Mouse (Mus musculus): Measurements from ENCODE around the gene Cerk. TPM values are rescaled to one million over a fixed set of nuclear protein-coding genes. Genes with fewer than 3 reads are reported as not detected.

Gene Cerk
- polyA plus RNA-seq, 1 experiment from 2014 or later: 27.0 TPM

DNA sequence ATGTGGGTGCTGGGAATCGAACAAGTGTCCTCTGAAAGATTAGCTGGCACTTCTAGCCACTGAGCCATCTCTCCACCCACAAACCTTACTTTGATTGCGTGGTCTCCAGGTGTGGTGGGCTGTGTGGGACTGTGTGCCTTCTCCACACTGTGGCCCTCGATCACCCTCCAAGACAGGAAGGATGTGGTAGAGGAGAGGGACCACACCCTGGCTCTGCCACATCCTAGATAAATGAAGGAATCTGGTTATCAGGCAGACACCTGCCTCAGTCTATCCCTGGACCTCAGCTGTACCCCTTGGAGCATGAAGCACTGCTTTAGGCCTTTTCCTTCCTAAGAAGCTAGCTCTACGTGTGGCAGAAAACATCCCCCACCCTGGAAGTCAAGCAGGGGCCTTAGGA lies 62.5 kb downstream of the Cerk start:
- Histone ChIP-seq H3K27me3 (ENCODE audit: control insufficient read depth, insufficient read depth, low read length) (no peaks in the 10 kb centered on the region), H3K36me3 (ENCODE audit: control insufficient read depth, insufficient read depth, low read length) (peaks cover 39% of the 10 kb centered on the region), H3K27ac (ENCODE audit: low read depth, low read length) (no peak overlapping the region), H3K9me3 (ENCODE audit: control insufficient read depth, low read length) (no peaks in the 10 kb centered on the region), H3K9ac (replicated peaks; ENCODE audit: low read depth, low read length) (no peak overlapping the region), H3K4me3 (ENCODE audit: low read depth, low read length) (no peak overlapping the region), H3K4me2 (ENCODE audit: low read depth, low read length) (no peak overlapping the region), H3K4me1 (ENCODE audit: control insufficient read depth, insufficient read depth, low read length) (no peaks in the 10 kb centered on the region)
- no peak for ATAC-seq (ENCODE audit: low read depth)
- WGBS: 95% methylated on average over 4 of the region's 4 CpGs

DNA sequence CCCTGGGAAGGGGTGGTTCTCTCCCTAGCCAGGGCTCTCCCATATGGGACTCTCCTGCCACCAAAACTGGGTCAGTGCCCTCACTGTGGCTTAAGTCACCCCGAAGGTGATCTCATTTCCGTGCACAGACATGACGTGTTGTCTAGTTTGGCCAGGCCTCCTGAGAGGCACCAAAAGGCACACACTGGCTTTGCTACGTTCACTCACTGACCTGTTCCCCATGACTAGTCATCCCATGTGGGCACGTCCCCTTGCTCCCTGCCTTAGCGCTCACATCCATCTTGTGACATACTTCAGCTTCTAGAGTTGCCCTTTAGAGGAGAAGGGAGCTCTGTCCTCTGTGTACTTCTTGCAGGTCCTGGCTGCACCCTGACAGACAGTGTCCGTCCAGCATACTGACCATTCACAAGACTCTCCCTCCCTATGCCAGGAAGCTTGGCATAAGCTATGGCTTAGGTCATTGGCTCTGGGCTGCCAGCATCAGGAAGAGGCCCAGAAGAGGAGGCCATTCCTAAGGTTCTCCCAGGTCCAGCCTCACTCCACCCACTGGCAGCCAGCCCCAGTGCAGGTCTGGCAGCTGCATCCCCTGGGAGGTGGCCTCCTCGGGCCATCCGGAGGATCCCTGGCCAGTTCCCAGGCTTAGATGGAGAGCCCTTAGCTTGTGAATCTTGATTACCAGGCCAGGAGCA lies 63.5 kb downstream of the Cerk start:
- ATAC-seq (ENCODE audit: low read depth): no peak
- no peak overlapping the region for H3K27ac ChIP-seq (ENCODE audit: low read depth, low read length)
- peaks cover 37% of the 10 kb centered on the region for H3K36me3 ChIP-seq (ENCODE audit: control insufficient read depth, insufficient read depth, low read length)
- no peaks in the 10 kb centered on the region for H3K4me1 ChIP-seq (ENCODE audit: control insufficient read depth, insufficient read depth, low read length)
- no peak overlapping the region for H3K9ac ChIP-seq (replicated peaks; ENCODE audit: low read depth, low read length)
- H3K4me3 ChIP-seq (ENCODE audit: low read depth, low read length): no peak overlapping the region
- 95% methylated on average over 9 of the region's 9 CpGs for WGBS
- no peaks in the 10 kb centered on the region for H3K9me3 ChIP-seq (ENCODE audit: control insufficient read depth, low read length)
- H3K4me2 ChIP-seq (ENCODE audit: low read depth, low read length): no peak overlapping the region
- H3K27me3 ChIP-seq (ENCODE audit: control insufficient read depth, insufficient read depth, low read length): no peaks in the 10 kb centered on the region

DNA sequence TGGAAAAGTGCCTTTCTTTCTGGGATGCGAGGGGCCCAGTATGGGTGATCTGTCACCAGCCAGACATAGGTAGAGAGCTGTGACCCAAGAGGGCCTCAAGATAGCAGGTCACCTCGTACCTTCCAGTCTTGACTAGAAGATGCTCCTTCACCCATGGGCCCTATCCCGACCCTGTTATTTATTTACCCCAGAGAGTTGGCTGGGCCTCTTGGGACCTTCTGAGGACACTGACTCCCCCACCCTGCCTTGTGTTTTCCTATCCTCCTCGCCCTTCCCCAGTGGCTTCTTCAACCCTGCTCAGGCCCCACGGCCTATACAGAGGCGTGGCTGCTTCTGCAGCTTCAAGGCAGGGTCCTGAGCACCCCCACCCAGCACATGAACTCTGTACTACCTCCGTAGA lies 66.8 kb downstream of the Cerk start:
- Histone ChIP-seq H3K9ac (replicated peaks; ENCODE audit: low read depth, low read length) (no peak overlapping the region), H3K36me3 (ENCODE audit: control insufficient read depth, insufficient read depth, low read length) (peaks cover 30% of the 10 kb centered on the region), H3K9me3 (ENCODE audit: control insufficient read depth, low read length) (no peaks in the 10 kb centered on the region), H3K4me1 (ENCODE audit: control insufficient read depth, insufficient read depth, low read length) (no peaks in the 10 kb centered on the region), H3K4me3 (ENCODE audit: low read depth, low read length) (no peak overlapping the region), H3K27me3 (ENCODE audit: control insufficient read depth, insufficient read depth, low read length) (no peaks in the 10 kb centered on the region), H3K4me2 (ENCODE audit: low read depth, low read length) (no peak overlapping the region), H3K27ac (ENCODE audit: low read depth, low read length) (no peak overlapping the region)
- no peak for ATAC-seq (ENCODE audit: low read depth)
- 94% methylated on average over 7 of the region's 7 CpGs for WGBS

DNA sequence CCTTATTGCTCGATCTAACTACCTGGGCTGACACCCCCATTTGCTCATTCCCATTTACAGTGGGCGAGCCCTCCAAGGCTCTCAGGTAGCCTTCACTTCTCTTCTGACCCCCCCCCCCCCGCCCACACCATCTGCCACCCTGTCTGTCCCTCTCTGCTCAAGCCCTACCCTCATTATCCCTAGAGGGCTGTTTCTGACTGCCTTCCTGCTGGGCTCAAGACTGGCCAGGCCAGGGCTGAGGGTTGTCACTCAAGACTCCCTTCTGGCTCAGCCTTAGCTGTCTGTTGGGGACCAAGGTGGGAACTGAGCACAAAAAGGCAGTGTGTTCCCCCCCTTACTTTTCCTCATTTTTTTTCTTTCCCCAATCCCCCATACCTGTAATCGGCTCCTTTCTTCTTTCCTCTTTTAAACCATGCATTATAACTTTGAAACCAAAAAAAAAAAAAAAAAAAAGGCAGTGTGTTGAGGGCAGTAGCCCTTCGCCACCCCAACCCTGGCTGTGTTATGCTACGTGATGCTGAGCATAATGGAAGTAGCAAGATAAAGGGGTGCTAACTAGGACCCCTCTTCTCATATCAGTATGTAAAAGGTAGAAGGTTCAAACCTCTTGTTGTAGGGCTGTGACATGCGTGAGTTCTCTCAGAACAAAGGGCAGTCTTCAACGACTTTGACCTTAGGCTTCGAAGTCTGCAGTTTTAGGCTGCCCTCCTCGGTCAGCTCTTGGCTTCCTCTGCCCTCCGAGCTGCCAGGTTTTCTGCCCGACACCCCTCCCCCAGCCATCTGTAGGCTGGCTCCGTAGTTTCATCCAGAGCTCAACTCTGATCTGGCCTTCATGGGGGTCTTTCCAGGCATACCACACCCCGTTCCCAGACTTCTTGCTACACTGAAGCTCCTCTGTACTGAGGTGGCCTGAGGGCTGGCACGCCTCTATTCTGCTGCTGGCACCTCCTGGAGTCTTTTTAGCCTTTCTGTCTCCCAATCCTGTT lies 68.5 kb downstream of the Cerk start:
- H3K4me2 ChIP-seq (ENCODE audit: low read depth, low read length): no peak overlapping the region
- no peak overlapping the region for H3K9ac ChIP-seq (replicated peaks; ENCODE audit: low read depth, low read length)
- H3K27ac ChIP-seq (ENCODE audit: low read depth, low read length): no peak overlapping the region
- WGBS: 57% methylated on average over 14 of the region's 15 CpGs
- no peaks in the 10 kb centered on the region for H3K9me3 ChIP-seq (ENCODE audit: control insufficient read depth, low read length)
- no peak overlapping the region for H3K4me3 ChIP-seq (ENCODE audit: low read depth, low read length)
- no peaks in the 10 kb centered on the region for H3K27me3 ChIP-seq (ENCODE audit: control insufficient read depth, insufficient read depth, low read length)
- H3K36me3 ChIP-seq (ENCODE audit: control insufficient read depth, insufficient read depth, low read length): peaks cover 21% of the 10 kb centered on the region
- H3K4me1 ChIP-seq (ENCODE audit: control insufficient read depth, insufficient read depth, low read length): peaks cover 12% of the 10 kb centered on the region
- ATAC-seq (ENCODE audit: low read depth): no peak

DNA sequence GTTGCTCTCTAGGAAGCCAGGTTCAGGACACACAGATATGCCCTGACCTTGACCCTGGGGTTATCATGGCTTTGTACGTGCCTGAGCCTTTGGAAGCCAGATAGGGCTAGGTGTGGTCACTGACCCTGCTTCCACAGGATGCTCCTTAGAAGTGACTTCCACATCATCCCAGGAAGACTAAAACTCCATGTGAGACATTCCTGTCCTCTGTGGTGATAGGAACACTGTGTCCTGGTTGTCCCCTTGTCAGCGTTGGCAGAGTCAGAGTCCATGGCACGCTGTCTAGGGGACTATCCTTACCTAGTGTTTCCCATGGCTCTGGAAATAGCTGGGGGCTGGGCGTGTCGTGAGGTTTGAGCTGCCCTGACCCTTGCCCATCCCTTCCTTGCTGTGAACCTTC lies 69.5 kb downstream of the Cerk start:
- H3K4me2 ChIP-seq (ENCODE audit: low read depth, low read length): no peak overlapping the region
- no peak overlapping the region for H3K27ac ChIP-seq (ENCODE audit: low read depth, low read length)
- 64% methylated on average over 5 of the region's 5 CpGs for WGBS
- H3K4me1 ChIP-seq (ENCODE audit: control insufficient read depth, insufficient read depth, low read length): peaks cover 15% of the 10 kb centered on the region
- peaks cover 14% of the 10 kb centered on the region; the same call in 1 of the 2 replicates for H3K36me3 ChIP-seq (ENCODE audit: control insufficient read depth, insufficient read depth, low read length)
- ATAC-seq (ENCODE audit: low read depth): no peak
- no peaks in the 10 kb centered on the region for H3K27me3 ChIP-seq (ENCODE audit: control insufficient read depth, insufficient read depth, low read length)
- no peak overlapping the region for H3K4me3 ChIP-seq (ENCODE audit: low read depth, low read length)
- no peaks in the 10 kb centered on the region for H3K9me3 ChIP-seq (ENCODE audit: control insufficient read depth, low read length)
- no peak overlapping the region for H3K9ac ChIP-seq (replicated peaks; ENCODE audit: low read depth, low read length)

DNA sequence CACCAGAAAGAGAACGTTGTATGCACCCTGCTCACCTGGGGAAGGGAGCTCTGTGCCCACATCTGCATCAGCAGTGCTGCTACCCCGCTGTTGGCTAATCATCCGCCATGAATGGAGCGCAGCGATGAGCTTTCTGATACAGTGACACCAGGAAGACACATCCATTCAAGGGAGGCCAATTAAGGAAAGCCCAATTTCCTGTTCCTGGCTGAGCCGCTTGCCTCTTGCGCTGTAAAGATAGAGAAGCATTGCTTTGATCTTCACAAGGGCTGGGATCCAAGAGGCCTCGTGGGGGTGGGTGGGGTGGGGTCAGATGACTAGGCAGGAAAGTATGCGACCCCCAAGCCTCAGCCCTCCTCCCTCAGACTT lies 72.6 kb downstream of the Cerk start:
- no peaks in the 10 kb centered on the region for H3K36me3 ChIP-seq (ENCODE audit: control insufficient read depth, insufficient read depth, low read length)
- H3K27ac ChIP-seq (ENCODE audit: low read depth, low read length): peak overlapping the region; percentile 80
- 0 out of 2 replicates have a peak, but pooled peaks have one; percentile 5 for ATAC-seq (ENCODE audit: low read depth)
- 9% methylated on average over 9 of the region's 9 CpGs for WGBS
- no peaks in the 10 kb centered on the region for H3K27me3 ChIP-seq (ENCODE audit: control insufficient read depth, insufficient read depth, low read length)
- no peak overlapping the region for H3K4me3 ChIP-seq (ENCODE audit: low read depth, low read length)
- no peak overlapping the region; the same call in 1 of the 2 replicates for H3K4me2 ChIP-seq (ENCODE audit: low read depth, low read length)
- no peaks in the 10 kb centered on the region for H3K9me3 ChIP-seq (ENCODE audit: control insufficient read depth, low read length)
- H3K9ac ChIP-seq (replicated peaks; ENCODE audit: low read depth, low read length): 0 out of 2 replicates have a peak overlapping the region, but pooled peaks have one; percentile 1
- H3K4me1 ChIP-seq (ENCODE audit: control insufficient read depth, insufficient read depth, low read length): peaks cover 20% of the 10 kb centered on the region

DNA sequence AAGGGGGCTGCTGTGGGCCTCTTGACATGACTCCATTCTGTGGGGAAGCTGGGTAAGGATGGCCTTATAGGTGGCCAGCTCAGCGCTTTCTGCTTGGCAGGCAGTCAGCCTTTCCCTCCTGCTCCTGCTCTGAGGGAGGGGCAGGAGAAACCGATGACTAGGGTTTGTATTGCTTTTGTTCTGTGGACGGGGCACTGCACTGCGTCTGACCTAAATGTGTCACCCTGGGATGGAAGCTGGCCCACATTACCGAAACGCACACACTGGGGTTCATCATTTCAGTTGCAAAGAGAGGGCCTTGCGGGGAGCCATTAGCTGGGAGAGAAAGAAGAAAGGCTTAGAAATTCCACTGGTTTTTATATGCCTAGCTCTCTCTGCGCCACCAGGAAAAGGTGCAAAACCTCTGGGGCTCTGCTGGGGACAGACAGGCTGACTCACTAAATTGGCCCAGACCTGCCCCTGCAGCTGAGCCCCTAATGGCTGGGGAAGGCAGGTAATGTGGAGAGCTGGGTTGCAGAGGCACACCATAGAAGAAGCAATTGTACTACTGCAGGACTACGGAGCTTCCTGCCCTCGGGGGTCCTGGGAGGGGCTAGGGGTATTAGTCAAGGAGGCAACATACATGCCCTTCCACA lies 73.1 kb downstream of the Cerk start:
- no peaks in the 10 kb centered on the region for H3K9me3 ChIP-seq (ENCODE audit: control insufficient read depth, low read length)
- H3K4me2 ChIP-seq (ENCODE audit: low read depth, low read length): no peak overlapping the region; the same call in 1 of the 2 replicates
- peak; percentile 38 for ATAC-seq (ENCODE audit: low read depth)
- 4% methylated on average over 10 of the region's 10 CpGs for WGBS
- peaks cover 20% of the 10 kb centered on the region for H3K4me1 ChIP-seq (ENCODE audit: control insufficient read depth, insufficient read depth, low read length)
- no peaks in the 10 kb centered on the region for H3K27me3 ChIP-seq (ENCODE audit: control insufficient read depth, insufficient read depth, low read length)
- no peaks in the 10 kb centered on the region for H3K36me3 ChIP-seq (ENCODE audit: control insufficient read depth, insufficient read depth, low read length)
- no peak overlapping the region for H3K4me3 ChIP-seq (ENCODE audit: low read depth, low read length)
- 0 out of 2 replicates have a peak overlapping the region, but pooled peaks have one; percentile 21 for H3K9ac ChIP-seq (replicated peaks; ENCODE audit: low read depth, low read length)
- peak overlapping the region; percentile 80 for H3K27ac ChIP-seq (ENCODE audit: low read depth, low read length)

DNA sequence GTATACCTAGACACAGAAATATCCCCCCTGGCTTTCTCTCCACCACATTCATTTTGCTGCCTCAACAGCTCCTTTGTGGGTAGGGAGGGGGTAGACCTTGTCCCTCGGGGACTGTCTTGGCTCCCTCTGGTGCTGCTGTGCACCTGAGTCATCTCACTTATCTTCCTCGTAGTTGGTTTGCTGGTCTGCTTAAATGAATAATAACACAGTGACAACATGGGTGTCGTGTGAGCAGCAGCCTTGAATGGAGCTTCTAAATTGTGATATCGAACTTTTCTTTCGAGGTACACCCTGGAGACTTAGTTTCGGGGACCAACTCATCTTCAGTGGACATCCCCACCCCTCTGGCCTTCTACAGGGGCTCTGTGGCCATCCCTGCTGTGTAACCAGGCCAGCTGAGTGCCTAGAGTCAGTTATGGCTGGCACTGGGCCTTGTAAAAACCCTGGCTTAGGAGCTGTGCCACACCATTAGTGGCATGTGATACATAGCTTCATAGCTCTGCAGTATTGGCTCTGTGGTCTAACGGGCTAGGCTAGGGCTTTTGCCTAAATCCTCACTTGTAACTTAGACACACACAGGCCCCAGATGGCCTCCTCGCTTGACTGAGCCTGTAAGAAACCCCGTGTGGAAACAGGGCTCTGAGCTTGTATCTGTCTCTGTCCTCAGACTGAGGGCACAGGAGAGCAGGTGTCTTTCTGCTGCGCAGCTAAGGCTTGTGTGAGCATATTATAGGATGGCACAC lies 75.4 kb downstream of the Cerk start:
- H3K36me3 ChIP-seq (ENCODE audit: control insufficient read depth, insufficient read depth, low read length): no peaks in the 10 kb centered on the region
- H3K27me3 ChIP-seq (ENCODE audit: control insufficient read depth, insufficient read depth, low read length): no peaks in the 10 kb centered on the region
- peaks cover 20% of the 10 kb centered on the region for H3K4me1 ChIP-seq (ENCODE audit: control insufficient read depth, insufficient read depth, low read length)
- H3K9ac ChIP-seq (replicated peaks; ENCODE audit: low read depth, low read length): no peak overlapping the region
- no peak overlapping the region for H3K27ac ChIP-seq (ENCODE audit: low read depth, low read length)
- no peak overlapping the region for H3K4me3 ChIP-seq (ENCODE audit: low read depth, low read length)
- 73% methylated on average over 10 of the region's 10 CpGs for WGBS
- no peak for ATAC-seq (ENCODE audit: low read depth)
- H3K4me2 ChIP-seq (ENCODE audit: low read depth, low read length): no peak overlapping the region
- no peaks in the 10 kb centered on the region for H3K9me3 ChIP-seq (ENCODE audit: control insufficient read depth, low read length)

All from neural tube, embryonic 14.5 days (tissue).